Mouse (Mus musculus): Measurements from ENCODE around the gene Hmgb1.
A peak's percentile ranks its signal among the peaks of the same experiment; 100 is the strongest.

The Hmgb1 gene

GRCm38 (mm10) chr5:149021120-149021519 is 163.2 kb downstream of the Hmgb1 start:
- DNase-seq (ENCODE audit: low spot score) = no peak

GRCm38 (mm10) chr5:149020681-149021062 is 163.6 kb downstream of the Hmgb1 start:
- no peak for DNase-seq (ENCODE audit: low spot score)

- no peak for DNase-seq (ENCODE audit: low spot score)
Observed at GRCm38 (mm10) chr5:149020059-149020680, 164.1 kb downstream of the Hmgb1 start.

GRCm38 (mm10) chr5:149017666-149018415 is 166.4 kb downstream of the Hmgb1 start:
- DNase-seq (ENCODE audit: low spot score) = no peak

- DNase-seq (ENCODE audit: low spot score) = no peak
Observed at GRCm38 (mm10) chr5:149017181-149017580, 167.1 kb downstream of the Hmgb1 start.

- DNase-seq (ENCODE audit: low spot score) = no peak
Observed at GRCm38 (mm10) chr5:149016261-149016660, 168.0 kb downstream of the Hmgb1 start.

GRCm38 (mm10) chr5:149015335-149016201 is 168.7 kb downstream of the Hmgb1 start:
- DNase-seq (ENCODE audit: low spot score) = no peak

- DNase-seq (ENCODE audit: low spot score) = no peak
Observed at GRCm38 (mm10) chr5:149014600-149015268, 169.6 kb downstream of the Hmgb1 start.

- no peak for DNase-seq (ENCODE audit: low spot score)
Observed at GRCm38 (mm10) chr5:149013817-149014508, 170.3 kb downstream of the Hmgb1 start.

GRCm38 (mm10) chr5:149009111-149009510 is 175.2 kb downstream of the Hmgb1 start:
- DNase-seq (ENCODE audit: low spot score) = no peak

GRCm38 (mm10) chr5:149007295-149007646 is 177.0 kb downstream of the Hmgb1 start:
- DNase-seq (ENCODE audit: low spot score) = no peak

GRCm38 (mm10) chr5:149006362-149007294 is 177.7 kb downstream of the Hmgb1 start:
- DNase-seq (ENCODE audit: low spot score) = peak; percentile 99

GRCm38 (mm10) chr5:149005701-149006361 is 178.5 kb downstream of the Hmgb1 start:
- no peak for DNase-seq (ENCODE audit: low spot score)

GRCm38 (mm10) chr5:149005083-149005482 is 179.2 kb downstream of the Hmgb1 start:
- DNase-seq (ENCODE audit: low spot score) = no peak

GRCm38 (mm10) chr5:149003137-149003536 is 181.2 kb downstream of the Hmgb1 start:
- DNase-seq (ENCODE audit: low spot score) = no peak

- DNase-seq (ENCODE audit: low spot score) = no peak
Observed at GRCm38 (mm10) chr5:149002803-149003115, 181.5 kb downstream of the Hmgb1 start.

GRCm38 (mm10) chr5:149002034-149002802 is 182.1 kb downstream of the Hmgb1 start:
- no peak for DNase-seq (ENCODE audit: low spot score)

- DNase-seq (ENCODE audit: low spot score) = no peak
Observed at GRCm38 (mm10) chr5:148999802-149000201, 184.5 kb downstream of the Hmgb1 start.

- DNase-seq (ENCODE audit: low spot score) = no peak
Observed at GRCm38 (mm10) chr5:148998512-148998911, 185.8 kb downstream of the Hmgb1 start.

All from urinary bladder, postnatal 10 days (tissue).